Mouse (Mus musculus) MEL (cell line): Measurements from ENCODE around the gene Dpt. TPM values are rescaled to one million over a fixed set of nuclear protein-coding genes. Genes with fewer than 3 reads are reported as not detected.

Experiments used
- DNase-seq: peaks from one replicate; pipeline ENCODE4 v3.0.0; 2011; ENCODE audit warnings: low read depth, low spot score
- H3K27ac ChIP-seq: 2 replicates; pipeline ENCODE4 v1.5.1; 2012; ENCODE audit warnings: low read depth, mild to moderate bottlenecking, control low read depth, low read length, moderate library complexity; ENCODE audit not compliant: control insufficient read depth
- H3K27me3 ChIP-seq, 2 experiments: fragments of 150-350 bp in 1 of 2; sonication (generic) in 1 of 2; 2 replicates each; pipeline ENCODE4 v1.6.1; 2012; ENCODE audit warnings: low read length in 2 of 2, mild to moderate bottlenecking in 2 of 2, improper control_type of control experiment in 1 of 2, moderate library complexity in 1 of 2; ENCODE audit not compliant: insufficient read depth in 2 of 2, control insufficient read depth in 1 of 2
- H3K36me3 ChIP-seq, 2 experiments: 2 replicates each; pipeline ENCODE4 v1.6.1; 2012 to 2014; ENCODE audit warnings: low read length in 2 of 2, improper control_type of control experiment in 1 of 2, inconsistent platforms in 1 of 2, mild to moderate bottlenecking in 1 of 2; ENCODE audit not compliant: insufficient read depth in 2 of 2, control insufficient read depth in 1 of 2
- H3K4me1 ChIP-seq, 2 experiments: fragments of 150-350 bp in 1 of 2; sonication (generic) in 1 of 2; 2 replicates each; pipeline ENCODE4 v1.6.1; 2012; ENCODE audit warnings: low read length in 2 of 2, improper control_type of control experiment in 1 of 2, mild to moderate bottlenecking in 1 of 2; ENCODE audit not compliant: insufficient read depth in 2 of 2, control insufficient read depth in 1 of 2
- H3K4me3 ChIP-seq, 2 experiments: fragments of 150-350 bp in 1 of 2; sonication (generic) in 1 of 2; 2 replicates each; pipeline ENCODE4 v1.5.1; 2012; ENCODE audit warnings: low read depth in 2 of 2, low read length in 2 of 2, mild to moderate bottlenecking in 2 of 2, moderate library complexity in 2 of 2, control low read depth in 1 of 2, improper control_type of control experiment in 1 of 2; ENCODE audit not compliant: control insufficient read depth in 1 of 2, insufficient read depth in 1 of 2
- H3K79me2 ChIP-seq: 2 replicates; pipeline ENCODE4 v1.6.1; 2012; ENCODE audit warnings: mild to moderate bottlenecking, low read length, moderate library complexity; ENCODE audit not compliant: control insufficient read depth, poor library complexity, insufficient read depth
- H3K9ac ChIP-seq: 2 replicates; pipeline ENCODE4 v1.6.1; 2012; ENCODE audit warnings: low read depth, mild to moderate bottlenecking, control low read depth, low read length, moderate library complexity; ENCODE audit not compliant: control insufficient read depth, poor library complexity, severe bottlenecking
- H3K9me3 ChIP-seq: fragments of 150-350 bp; sonication (generic); replicated peaks from 2 replicates; pipeline ENCODE4 v1.6.1; 2012; ENCODE audit warnings: mild to moderate bottlenecking, low read length, improper control_type of control experiment, moderate library complexity; ENCODE audit not compliant: insufficient read depth
- CHD2 ChIP-seq: IDR thresholded peaks from 2 replicates; pipeline ENCODE4 v1.6.1; 2011; ENCODE audit warnings: low read length, improper control_type of control experiment
- GATA1 ChIP-seq: IDR thresholded peaks from 2 replicates; pipeline ENCODE4 v1.6.1; 2011; ENCODE audit warnings: low read depth, low read length, improper control_type of control experiment
- JUND ChIP-seq: IDR thresholded peaks from 2 replicates; pipeline ENCODE4 v1.6.1; 2011; ENCODE audit warnings: low read depth, mild to moderate bottlenecking, improper control_type of control experiment, low read length
- KAT2A ChIP-seq: conservative IDR thresholded peaks from 2 replicates; pipeline ENCODE4 v1.6.1; 2012; ENCODE audit warnings: low read depth, low read length, improper control_type of control experiment, inconsistent platforms
- MAFK ChIP-seq: IDR thresholded peaks from 2 replicates; pipeline ENCODE4 v1.6.1; 2011; ENCODE audit warnings: low read depth, mild to moderate bottlenecking, low read length, improper control_type of control experiment, borderline replicate concordance
- MAX ChIP-seq: IDR thresholded peaks from 2 replicates; pipeline ENCODE4 v1.6.1; 2011; ENCODE audit warnings: low read length, improper control_type of control experiment
- MEF2A ChIP-seq: IDR thresholded peaks from 2 replicates; pipeline ENCODE4 v1.6.1; 2014; ENCODE audit warnings: low read depth, mild to moderate bottlenecking, inconsistent platforms, low read length, improper control_type of control experiment; ENCODE audit not compliant: poor library complexity, insufficient replicate concordance, severe bottlenecking; ENCODE audit errors: extremely low read depth
- MYB ChIP-seq: IDR thresholded peaks from 2 replicates; pipeline ENCODE4 v1.6.1; 2011; ENCODE audit warnings: mild to moderate bottlenecking, low read depth, low read length, improper control_type of control experiment
- MYC ChIP-seq: IDR thresholded peaks from 2 replicates; pipeline ENCODE4 v1.6.1; 2011; ENCODE audit warnings: low read depth, mild to moderate bottlenecking, low read length, improper control_type of control experiment, moderate library complexity
- NELFE ChIP-seq: IDR thresholded peaks from 2 replicates; pipeline ENCODE4 v1.6.1; 2011; ENCODE audit warnings: low read depth, low read length, improper control_type of control experiment
- POLR2AphosphoS2 ChIP-seq: IDR thresholded peaks from 2 replicates; pipeline ENCODE4 v1.6.1; 2011; ENCODE audit warnings: low read length, improper control_type of control experiment
- POLR2AphosphoS5 ChIP-seq: IDR thresholded peaks from 2 replicates; pipeline ENCODE4 v1.6.1; 2012; ENCODE audit warnings: low read depth, borderline replicate concordance, mild to moderate bottlenecking, inconsistent platforms, low read length, moderate library complexity, mixed read lengths
- RAD21 ChIP-seq: IDR thresholded peaks from 2 replicates; pipeline ENCODE4 v1.6.1; 2011; ENCODE audit warnings: mild to moderate bottlenecking, low read depth, low read length, improper control_type of control experiment
- SIN3A ChIP-seq: IDR thresholded peaks from 2 replicates; pipeline ENCODE4 v1.6.1; 2012; ENCODE audit warnings: low read length, improper control_type of control experiment, inconsistent platforms
- TBP ChIP-seq: IDR thresholded peaks from 2 replicates; pipeline ENCODE4 v1.8.0; 2011; ENCODE audit warnings: low read depth, low read length, improper control_type of control experiment
- TCF12 ChIP-seq: IDR thresholded peaks from 2 replicates; pipeline ENCODE4 v1.6.1; 2014; ENCODE audit warnings: low read depth, mild to moderate bottlenecking, inconsistent platforms, low read length, improper control_type of control experiment, moderate library complexity
- UBTF ChIP-seq: IDR thresholded peaks from 2 replicates; pipeline ENCODE4 v1.6.1; 2012; ENCODE audit warnings: low read depth, mild to moderate bottlenecking, inconsistent platforms, low read length, improper control_type of control experiment, moderate library complexity, borderline replicate concordance; ENCODE audit not compliant: insufficient read depth
- ZC3H11A ChIP-seq: IDR thresholded peaks from 2 replicates; pipeline ENCODE4 v1.6.1; 2012; ENCODE audit warnings: low read depth, mild to moderate bottlenecking, inconsistent platforms, low read length, improper control_type of control experiment
- ZMIZ1 ChIP-seq: IDR thresholded peaks from 2 replicates; pipeline ENCODE4 v1.6.1; 2012; ENCODE audit warnings: low read depth, mild to moderate bottlenecking, inconsistent platforms, low read length, improper control_type of control experiment, moderate library complexity
- ZNF384 ChIP-seq: IDR thresholded peaks from 2 replicates; pipeline ENCODE4 v1.6.1; 2012; ENCODE audit warnings: low read depth, mild to moderate bottlenecking, inconsistent platforms, low read length, improper control_type of control experiment
- polyA plus RNA-seq, 2 experiments: library from polyadenylated mRNA; stranded (reverse) in 1 of 2; unstranded in 1 of 2; fragments of >175 nt in 1 of 2; fragments of >200 nt in 1 of 2; gene quantifications; 2 replicates each; pipeline versions ENCODE4 v1.2.1 to v1.2.4; 2012; ENCODE audit warnings: low replicate concordance in 2 of 2, low read depth in 1 of 2; ENCODE audit not compliant: insufficient read length in 2 of 2, insufficient read depth in 1 of 2, missing spikeins in 1 of 2
- total RNA-seq: library from RNA; depleted of rRNA; stranded (reverse); fragments of 300-350 nt; gene quantifications from 2 replicates; pipeline ENCODE4 v1.2.3, GENCODE M21; 2012

The Dpt gene
- total and polyA plus RNA-seq, 3 experiments = not detected

DNA sequence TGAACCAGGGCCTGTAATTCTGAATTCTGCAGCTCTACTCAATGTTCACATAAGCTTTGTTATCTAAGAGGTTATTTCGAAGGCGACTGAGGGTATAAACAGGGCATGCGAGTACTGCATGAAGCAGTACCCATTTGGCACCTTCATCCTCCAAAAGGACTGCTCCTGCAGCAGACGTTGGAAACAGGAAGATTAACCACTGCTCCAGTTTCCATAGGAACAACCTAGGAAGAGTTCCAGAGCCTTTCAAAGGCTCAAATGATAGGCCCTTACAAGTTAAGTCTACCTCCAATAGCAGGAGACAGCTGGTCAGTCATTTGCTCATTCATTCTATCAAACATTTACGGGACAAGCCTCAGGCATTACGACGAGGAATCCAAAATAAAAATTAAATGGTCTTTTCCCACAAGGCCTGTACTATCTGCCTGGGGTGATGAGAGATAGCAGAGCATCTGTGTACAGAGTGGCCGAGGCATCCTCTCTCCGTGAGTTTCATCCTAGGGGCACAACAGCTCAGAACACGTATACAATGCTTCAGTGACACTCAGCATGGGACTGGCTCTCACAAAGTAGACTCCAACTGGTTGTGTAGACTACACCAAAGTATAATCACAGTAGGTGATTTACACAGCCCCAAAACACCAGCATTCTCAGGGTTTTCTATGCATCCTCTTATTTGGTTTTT, 8.4 kb downstream of the Dpt start:
- DNase-seq = no peak

DNA sequence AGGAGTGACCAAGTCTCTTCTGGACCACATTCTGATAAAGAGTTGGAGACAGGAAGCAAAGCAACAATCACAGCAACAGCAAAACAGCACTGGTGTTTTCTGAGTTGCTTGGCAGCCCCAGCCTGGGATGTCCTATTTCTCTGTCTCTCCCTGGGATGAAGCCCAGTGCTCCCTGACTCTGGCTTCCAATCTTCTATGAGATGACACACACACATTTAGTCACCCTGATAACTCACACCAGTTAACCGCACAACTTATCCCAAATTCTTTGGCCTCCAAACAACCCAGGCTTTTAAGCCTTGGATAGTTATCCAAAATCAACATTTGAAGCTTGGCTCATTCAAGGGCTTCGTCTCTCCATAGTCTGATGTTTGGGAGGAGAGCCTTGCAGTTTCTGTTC, 12.9 kb downstream of the Dpt start:
- Histone ChIP-seq H3K36me3 (no peaks in the 10 kb centered on the region), H3K4me3 (no peak overlapping the region), H3K27me3 (no peaks in the 10 kb centered on the region), H3K9ac (no peak overlapping the region), H3K27ac (no peak overlapping the region), H3K4me1 (no peaks in the 10 kb centered on the region), H3K9me3 (no peaks in the 10 kb centered on the region), H3K79me2 (no peaks in the 10 kb centered on the region)
- no peak for DNase-seq
- no peak for TF ChIP-seq MYC
- no peak for TF ChIP-seq ZNF384
- no peak for TF ChIP-seq TCF12
- no peak for TF ChIP-seq JUND
- TF ChIP-seq ZMIZ1 = no peak
- no peak for TF ChIP-seq MAX
- no peak for TF ChIP-seq CHD2
- no peak for TF ChIP-seq MEF2A
- no peak for TF ChIP-seq ZC3H11A
- TF ChIP-seq NELFE = no peak
- no peak for TF ChIP-seq UBTF
- no peak for TF ChIP-seq RAD21
- TF ChIP-seq MAFK = no peak
- TF ChIP-seq GATA1 = no peak
- no peak for TF ChIP-seq POLR2AphosphoS5

More for the DNA sequence above, 8.4 kb downstream of the Dpt start:
- no peaks in the 10 kb centered on the region for H3K36me3 ChIP-seq
- H3K9ac ChIP-seq = no peak overlapping the region
- H3K4me1 ChIP-seq = no peaks in the 10 kb centered on the region
- no peaks in the 10 kb centered on the region for H3K79me2 ChIP-seq
- H3K27me3 ChIP-seq = no peaks in the 10 kb centered on the region
- TF ChIP-seq KAT2A (no peak), MYC (no peak), MEF2A (no peak), RAD21 (no peak), GATA1 (no peak), MYB (no peak), JUND (no peak), TBP (no peak), ZC3H11A (no peak), POLR2AphosphoS2 (no peak), SIN3A (no peak), MAFK (no peak)
- H3K9me3 ChIP-seq = no peaks in the 10 kb centered on the region
- no peak overlapping the region for H3K4me3 ChIP-seq
- no peak overlapping the region for H3K27ac ChIP-seq
